Mouse (Mus musculus): Measurements from ENCODE around the gene Cyth3. TPM values are rescaled to one million over a fixed set of nuclear protein-coding genes. Genes with fewer than 3 reads are reported as not detected.

The Cyth3 gene
- total RNA-seq, 2 experiments from 2014 or later: 120 to 180 TPM

- no peak for DNase-seq
These were observed 6.9 kb upstream of the Cyth3 start for GRCm38 (mm10) chr5:143615353-143615752.

GRCm38 (mm10) chr5:143616116-143616515, 6.1 kb upstream of the Cyth3 start:
- peak in 1 of 2 experiments; percentile 47 for DNase-seq

GRCm38 (mm10) chr5:143616657-143617329, 5.5 kb upstream of the Cyth3 start:
- peak; percentile 43 to 48 for DNase-seq

GRCm38 (mm10) chr5:143617487-143618209, 4.6 kb upstream of the Cyth3 start:
- peak; percentile 47 to 63 for DNase-seq

- no peak for DNase-seq
These were observed 3.7 kb upstream of the Cyth3 start for GRCm38 (mm10) chr5:143618585-143618984.

- no peak for DNase-seq
These were observed 2.1 kb upstream of the Cyth3 start for GRCm38 (mm10) chr5:143620196-143620595.

GRCm38 (mm10) chr5:143620941-143621340, 1.3 kb upstream of the Cyth3 start:
- peak; percentile 91 to 92 for DNase-seq

- DNase-seq: peak in 1 of 2 experiments; percentile 41
These were observed 440 bp downstream of the Cyth3 start for GRCm38 (mm10) chr5:143622623-143623150.

- DNase-seq: no peak
These were observed 1.4 kb downstream of the Cyth3 start for GRCm38 (mm10) chr5:143623356-143624295.

- no peak for DNase-seq
These were observed 2.2 kb downstream of the Cyth3 start for GRCm38 (mm10) chr5:143624449-143624848.

GRCm38 (mm10) chr5:143625497-143625896, 3.2 kb downstream of the Cyth3 start:
- peak; percentile 76 to 81 for DNase-seq

GRCm38 (mm10) chr5:143625940-143626588, 3.8 kb downstream of the Cyth3 start:
- no peak for DNase-seq

GRCm38 (mm10) chr5:143627507-143627906, 5.3 kb downstream of the Cyth3 start:
- no peak for DNase-seq

GRCm38 (mm10) chr5:143627926-143628325, 5.7 kb downstream of the Cyth3 start:
- DNase-seq: no peak

GRCm38 (mm10) chr5:143629686-143630085, 7.4 kb downstream of the Cyth3 start:
- DNase-seq: no peak

GRCm38 (mm10) chr5:143630214-143630613, 8.0 kb downstream of the Cyth3 start:
- DNase-seq: no peak

GRCm38 (mm10) chr5:143630738-143631137, 8.5 kb downstream of the Cyth3 start:
- DNase-seq: no peak

GRCm38 (mm10) chr5:143631559-143631958, 9.3 kb downstream of the Cyth3 start:
- no peak for DNase-seq

- no peak for DNase-seq
These were observed 10.7 kb downstream of the Cyth3 start for GRCm38 (mm10) chr5:143632674-143633557.

GRCm38 (mm10) chr5:143633558-143633871, 11.3 kb downstream of the Cyth3 start:
- DNase-seq: no peak

GRCm38 (mm10) chr5:143633877-143634276, 11.6 kb downstream of the Cyth3 start:
- DNase-seq: no peak
